Mouse (Mus musculus) heart, embryonic 13.5 days (tissue): ENCODE measurements at regions not wholly inside any gene's neighbourhood (a gene's known extent, or its start where the extent isn't known, plus 50 kb on each side); places are given as distances from the start of the nearest gene placed in this dataset.

Experiments
- ATAC-seq: fragments of 200-750 bp; cut with Nextera tagmentation; 2 replicates; pipeline ENCODE4 v1.8.0; 2017; ENCODE audit warnings: moderate TSS enrichment; ENCODE audit not compliant: insufficient number of reproducible peaks, low FRiP score, low TSS enrichment; ENCODE audit errors: extremely low read depth
- H3K27ac ChIP-seq: fragments of 300-500 bp; sonication (generic); replicated peaks from 2 replicates; pipeline ENCODE4 v1.5.1; 2015; ENCODE audit warnings: moderate library complexity, mild to moderate bottlenecking, inconsistent platforms
- H3K27me3 ChIP-seq: fragments of 300-500 bp; sonication (generic); replicated peaks from 2 replicates; pipeline ENCODE4 v1.6.1; 2015; ENCODE audit warnings: mild to moderate bottlenecking, inconsistent platforms
- H3K36me3 ChIP-seq: fragments of 300-500 bp; sonication (generic); 2 replicates; pipeline ENCODE4 v1.6.1; 2015; ENCODE audit warnings: mild to moderate bottlenecking, inconsistent platforms
- H3K4me1 ChIP-seq: fragments of 300-500 bp; sonication (generic); 2 replicates; pipeline ENCODE4 v1.6.1; 2015; ENCODE audit warnings: inconsistent platforms
- H3K4me2 ChIP-seq: fragments of 300-500 bp; sonication (generic); 2 replicates; pipeline ENCODE4 v1.6.1; 2015; ENCODE audit warnings: inconsistent platforms, mild to moderate bottlenecking, moderate library complexity
- H3K4me3 ChIP-seq: fragments of 300-500 bp; sonication (generic); 2 replicates; pipeline ENCODE4 v1.5.1; 2015; ENCODE audit warnings: moderate library complexity, mild to moderate bottlenecking, inconsistent platforms
- H3K9ac ChIP-seq: fragments of 300-500 bp; sonication (generic); 2 replicates; pipeline ENCODE4 v1.6.1; 2015; ENCODE audit warnings: inconsistent platforms, mild to moderate bottlenecking, moderate library complexity
- H3K9me3 ChIP-seq: fragments of 300-500 bp; sonication (generic); 2 replicates; pipeline ENCODE4 v1.6.1; 2016; ENCODE audit warnings: inconsistent platforms
- WGBS: fragments of 180-500 bp; shearing (Covaris S2); methylation state at CpG from one replicate; pipeline ENCODE4 v1.1.7; 2015; ENCODE audit warnings: mixed read lengths; 5-methylcytosine and 5-hydroxymethylcytosine counted together

- Histone ChIP-seq H3K27ac (no peak overlapping the region), H3K4me3 (no peak overlapping the region), H3K4me1 (0 out of 2 replicates have a peak, but pooled peaks cover 5% of the 10 kb centered on the region), H3K9me3 (no peaks in the 10 kb centered on the region), H3K36me3 (no peaks in the 10 kb centered on the region), H3K4me2 (no peak overlapping the region), H3K27me3 (peaks cover 71% of the 10 kb centered on the region), H3K9ac (no peak overlapping the region)
- WGBS, result 70% methylated on average over 6 of the region's 6 CpGs
- ATAC-seq, result no peak
These were observed 79.4 kb downstream of the Pja1 start for GRCm38 (mm10) chrX:99391628-99392027.

- 62% methylated on average over 2 of the region's 2 CpGs for WGBS
These were observed 80.6 kb downstream of the Pja1 start for GRCm38 (mm10) chrX:99390462-99390838.

GRCm38 (mm10) chrX:99389778-99390461 is 81.2 kb downstream of the Pja1 start:
- H3K4me3 ChIP-seq, result no peak overlapping the region
- 0 out of 2 replicates have a peak, but pooled peaks cover 5% of the 10 kb centered on the region for H3K4me1 ChIP-seq
- 61% methylated on average over 12 of the region's 12 CpGs for WGBS
- ATAC-seq, result no peak
- no peak overlapping the region for H3K27ac ChIP-seq
- no peak overlapping the region for H3K4me2 ChIP-seq
- no peaks in the 10 kb centered on the region for H3K36me3 ChIP-seq
- no peak overlapping the region for H3K9ac ChIP-seq
- H3K27me3 ChIP-seq, result peaks cover 72% of the 10 kb centered on the region
- H3K9me3 ChIP-seq, result no peaks in the 10 kb centered on the region

More at GRCm38 (mm10) chrX:99390462-99390838, 80.6 kb downstream of the Pja1 start:
- Histone ChIP-seq H3K9me3 (no peaks in the 10 kb centered on the region), H3K36me3 (no peaks in the 10 kb centered on the region), H3K9ac (no peak overlapping the region), H3K27ac (peak overlapping the region; percentile 15; the same call in 1 of the 2 replicates), H3K4me3 (no peak overlapping the region), H3K27me3 (peaks cover 71% of the 10 kb centered on the region), H3K4me2 (no peak overlapping the region), H3K4me1 (0 out of 2 replicates have a peak, but pooled peaks cover 5% of the 10 kb centered on the region)
- no peak for ATAC-seq

GRCm38 (mm10) chrX:99370711-99371110 is 100.4 kb downstream of the Pja1 start:
- no peak overlapping the region for H3K9ac ChIP-seq
- peaks cover 88% of the 10 kb centered on the region for H3K27me3 ChIP-seq
- no peak overlapping the region for H3K27ac ChIP-seq
- H3K4me3 ChIP-seq, result no peak overlapping the region
- no peaks in the 10 kb centered on the region for H3K4me1 ChIP-seq
- H3K9me3 ChIP-seq, result no peaks in the 10 kb centered on the region
- H3K36me3 ChIP-seq, result no peaks in the 10 kb centered on the region
- H3K4me2 ChIP-seq, result no peak overlapping the region
- 65% methylated on average over 5 of the region's 5 CpGs for WGBS
- ATAC-seq, result no peak

GRCm38 (mm10) chrX:99369258-99369900 is 101.7 kb downstream of the Pja1 start:
- Histone ChIP-seq H3K4me1 (no peaks in the 10 kb centered on the region), H3K9ac (no peak overlapping the region), H3K27me3 (peaks cover 92% of the 10 kb centered on the region), H3K4me3 (no peak overlapping the region), H3K36me3 (no peaks in the 10 kb centered on the region), H3K9me3 (no peaks in the 10 kb centered on the region), H3K4me2 (no peak overlapping the region), H3K27ac (no peak overlapping the region)
- 72% methylated on average over 6 of the region's 6 CpGs for WGBS
- no peak for ATAC-seq

- Histone ChIP-seq H3K9me3 (no peaks in the 10 kb centered on the region), H3K36me3 (no peaks in the 10 kb centered on the region), H3K9ac (no peak overlapping the region), H3K27me3 (peaks cover 93% of the 10 kb centered on the region), H3K4me3 (no peak overlapping the region), H3K27ac (no peak overlapping the region), H3K4me1 (peaks cover 11% of the 10 kb centered on the region), H3K4me2 (no peak overlapping the region)
- WGBS, result 59% methylated on average over 5 of the region's 5 CpGs
- ATAC-seq, result no peak
These were observed 107.0 kb downstream of the Pja1 start for GRCm38 (mm10) chrX:99364072-99364471.

GRCm38 (mm10) chrX:99360095-99360890 is 110.8 kb downstream of the Pja1 start:
- no peak for ATAC-seq
- Histone ChIP-seq H3K4me2 (no peak overlapping the region), H3K36me3 (no peaks in the 10 kb centered on the region), H3K9me3 (no peaks in the 10 kb centered on the region), H3K27ac (peak overlapping the region; percentile 45; the same call in 1 of the 2 replicates), H3K27me3 (peaks cover 79% of the 10 kb centered on the region), H3K4me1 (peaks cover 30% of the 10 kb centered on the region), H3K9ac (no peak overlapping the region), H3K4me3 (no peak overlapping the region)
- 45% methylated on average over 11 of the region's 11 CpGs for WGBS

- H3K9ac ChIP-seq, result no peak overlapping the region
- peaks cover 30% of the 10 kb centered on the region for H3K4me1 ChIP-seq
- WGBS, result 25% methylated on average over 1 of the region's 1 CpGs
- H3K27me3 ChIP-seq, result peaks cover 72% of the 10 kb centered on the region
- no peaks in the 10 kb centered on the region for H3K36me3 ChIP-seq
- no peak overlapping the region for H3K4me2 ChIP-seq
- H3K9me3 ChIP-seq, result no peaks in the 10 kb centered on the region
- no peak overlapping the region for H3K4me3 ChIP-seq
- ATAC-seq, result no peak
- H3K27ac ChIP-seq, result peak overlapping the region; percentile 58
These were observed 112.3 kb downstream of the Pja1 start for GRCm38 (mm10) chrX:99358784-99359183.

GRCm38 (mm10) chrX:99358051-99358617 is 112.9 kb downstream of the Pja1 start:
- H3K4me3 ChIP-seq, result no peak overlapping the region
- 0 out of 2 replicates have a peak overlapping the region, but pooled peaks have one; percentile 7 for H3K9ac ChIP-seq
- H3K36me3 ChIP-seq, result no peaks in the 10 kb centered on the region
- 19% methylated on average over 13 of the region's 13 CpGs for WGBS
- H3K27ac ChIP-seq, result peak overlapping the region; percentile 58
- ATAC-seq, result no peak
- peak overlapping the region; percentile 33 for H3K4me2 ChIP-seq
- peaks cover 30% of the 10 kb centered on the region for H3K4me1 ChIP-seq
- H3K27me3 ChIP-seq, result peaks cover 70% of the 10 kb centered on the region
- H3K9me3 ChIP-seq, result no peaks in the 10 kb centered on the region

- no peaks in the 10 kb centered on the region for H3K9me3 ChIP-seq
- H3K27me3 ChIP-seq, result peaks cover 64% of the 10 kb centered on the region
- no peak overlapping the region for H3K9ac ChIP-seq
- WGBS, result 50% methylated on average over 5 of the region's 5 CpGs
- no peak overlapping the region for H3K4me2 ChIP-seq
- H3K4me3 ChIP-seq, result no peak overlapping the region
- ATAC-seq, result no peak
- H3K27ac ChIP-seq, result no peak overlapping the region
- no peaks in the 10 kb centered on the region for H3K36me3 ChIP-seq
- H3K4me1 ChIP-seq, result peaks cover 25% of the 10 kb centered on the region
These were observed 115.9 kb downstream of the Pja1 start for GRCm38 (mm10) chrX:99355128-99355527.

GRCm38 (mm10) chrX:99350233-99350632 is 120.8 kb downstream of the Pja1 start:
- H3K36me3 ChIP-seq, result no peaks in the 10 kb centered on the region
- H3K9ac ChIP-seq, result no peak overlapping the region
- no peak overlapping the region for H3K4me2 ChIP-seq
- no peaks in the 10 kb centered on the region for H3K9me3 ChIP-seq
- H3K27me3 ChIP-seq, result peaks cover 47% of the 10 kb centered on the region
- ATAC-seq, result no peak
- no peaks in the 10 kb centered on the region for H3K4me1 ChIP-seq
- H3K4me3 ChIP-seq, result no peak overlapping the region
- no peak overlapping the region for H3K27ac ChIP-seq
- 49% methylated on average over 3 of the region's 3 CpGs for WGBS
